Mouse (Mus musculus): Measurements from ENCODE around the gene Slc1a2. TPM values are rescaled to one million over a fixed set of nuclear protein-coding genes. Genes with fewer than 3 reads are reported as not detected.
A peak's percentile ranks its signal among the peaks of the same experiment; 100 is the strongest.

The Slc1a2 gene
- total and polyA plus RNA-seq, 2 experiments from 2014 or later, result 0.15 to 0.42 TPM

DNA sequence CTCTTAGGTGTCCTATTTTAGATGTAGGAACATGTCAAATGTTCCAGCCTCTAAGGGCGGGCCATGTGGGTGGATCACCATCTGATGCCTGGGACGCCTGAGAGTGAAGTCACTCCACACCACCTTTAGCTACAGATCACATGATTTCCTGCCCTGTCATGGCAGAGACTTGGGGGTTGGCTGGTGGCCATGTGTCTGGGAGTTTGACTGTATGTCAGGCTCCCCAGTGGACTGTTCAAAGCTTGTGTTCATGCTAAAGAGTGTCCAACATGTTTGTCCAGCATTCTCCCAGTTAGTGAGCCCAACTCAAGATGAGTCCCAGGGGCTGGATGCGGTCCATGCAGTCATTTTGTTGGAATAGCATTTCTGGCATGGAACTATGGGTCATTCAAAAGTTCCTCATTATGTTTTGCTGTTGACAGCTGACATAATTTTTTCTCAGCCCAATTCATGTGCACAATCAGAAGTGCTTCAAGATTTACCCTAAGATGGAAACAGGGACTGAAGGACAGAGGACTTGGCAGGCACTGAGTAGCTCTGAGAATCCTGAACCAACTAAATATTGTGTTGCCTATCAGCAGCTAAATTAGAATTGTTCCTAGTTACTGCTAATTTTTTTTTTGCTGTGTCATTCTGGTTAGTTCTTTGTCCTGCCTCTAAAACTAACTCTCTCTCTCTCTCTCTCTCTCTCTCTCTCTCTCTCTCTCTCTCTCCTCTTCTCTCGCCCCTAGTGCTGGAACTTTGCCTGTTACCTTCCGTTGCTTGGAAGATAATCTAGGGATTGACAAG is 102.0 kb downstream of the Slc1a2 start:
- Histone ChIP-seq H3K36me3 (replicated peaks; ENCODE audit: control insufficient read depth, insufficient read depth, low read length) (no peaks in the 10 kb centered on the region), H3K4me1 (ENCODE audit: control insufficient read depth, insufficient read depth) (no peaks in the 10 kb centered on the region), H3K4me3 (ENCODE audit: low read depth, low read length) (no peak overlapping the region), H3K9ac (replicated peaks; ENCODE audit: low read depth, low read length) (no peak overlapping the region), H3K27me3 (ENCODE audit: control insufficient read depth, insufficient read depth, low read length) (no peaks in the 10 kb centered on the region), H3K9me3 (replicated peaks; ENCODE audit: control insufficient read depth, low read length) (no peaks in the 10 kb centered on the region), H3K4me2 (ENCODE audit: low read depth, low read length) (no peak overlapping the region), H3K27ac (ENCODE audit: low read depth) (no peak overlapping the region)
- WGBS, result 42% methylated on average over 5 of the region's 5 CpGs
- ATAC-seq (ENCODE audit: insufficient read depth, low read depth) (peak; percentile 33; the same call in 1 of the 2 replicates), DNase-seq (ENCODE audit: low spot score) (no peak)
- TF ChIP-seq CTCF (IDR thresholded peaks at IDR 0.05; ENCODE audit: low read depth) (no peak), EP300 (IDR thresholded peaks at IDR 0.05; ENCODE audit: low read depth) (no peak)

DNA sequence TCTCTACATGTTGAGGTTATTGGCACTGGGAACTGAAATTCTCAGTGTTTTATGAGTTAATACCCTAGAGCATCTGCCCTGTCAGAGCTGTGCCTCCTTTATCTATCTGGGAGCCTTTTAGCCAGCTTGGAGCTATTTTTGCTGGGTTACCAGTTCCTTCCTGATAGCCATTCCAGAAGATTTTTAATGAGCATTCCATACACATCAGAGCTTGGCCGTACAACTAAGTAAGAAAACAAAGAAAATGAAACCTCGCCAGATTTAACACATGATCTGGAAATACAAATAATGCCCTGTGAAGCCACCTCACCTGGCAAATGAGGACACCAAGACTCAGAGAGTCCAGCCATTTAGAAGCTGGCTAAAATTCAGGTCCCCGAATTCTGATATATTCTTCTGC is 104.7 kb downstream of the Slc1a2 start:
- Histone ChIP-seq H3K4me3 (ENCODE audit: low read depth, low read length) (no peak overlapping the region), H3K9ac (replicated peaks; ENCODE audit: low read depth, low read length) (no peak overlapping the region), H3K27ac (ENCODE audit: low read depth) (no peak overlapping the region), H3K27me3 (ENCODE audit: control insufficient read depth, insufficient read depth, low read length) (no peaks in the 10 kb centered on the region), H3K4me2 (ENCODE audit: low read depth, low read length) (no peak overlapping the region), H3K36me3 (replicated peaks; ENCODE audit: control insufficient read depth, insufficient read depth, low read length) (no peaks in the 10 kb centered on the region), H3K4me1 (ENCODE audit: control insufficient read depth, insufficient read depth) (no peaks in the 10 kb centered on the region), H3K9me3 (replicated peaks; ENCODE audit: control insufficient read depth, low read length) (no peaks in the 10 kb centered on the region)
- no peak for DNase-seq (ENCODE audit: low spot score)
- TF ChIP-seq CTCF (IDR thresholded peaks at IDR 0.05; ENCODE audit: low read depth) (no peak), EP300 (IDR thresholded peaks at IDR 0.05; ENCODE audit: low read depth) (no peak)
- no peak for ATAC-seq (ENCODE audit: insufficient read depth, low read depth)
- WGBS, result 69% methylated on average over 3 of the region's 3 CpGs

DNA sequence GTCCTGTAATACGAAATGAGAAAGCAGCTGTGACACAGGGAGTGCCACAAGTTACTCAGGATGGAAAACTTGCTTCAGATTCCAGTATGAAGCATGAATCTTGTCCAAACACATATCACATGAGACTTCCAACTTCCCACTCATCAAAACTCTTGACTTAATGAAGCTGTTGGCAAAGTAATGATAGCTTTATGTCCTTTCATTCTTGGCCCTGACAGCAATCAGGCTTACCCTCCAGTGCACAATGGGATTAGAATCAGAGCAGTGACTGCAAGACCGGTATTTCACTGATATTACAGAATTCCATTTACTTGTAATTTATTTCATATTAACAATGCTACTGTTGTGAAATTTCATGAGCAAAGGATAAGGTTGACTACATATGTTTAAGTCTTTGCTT is 105.5 kb downstream of the Slc1a2 start:
- H3K4me2 ChIP-seq (ENCODE audit: low read depth, low read length), result no peak overlapping the region
- H3K4me1 ChIP-seq (ENCODE audit: control insufficient read depth, insufficient read depth), result no peaks in the 10 kb centered on the region
- H3K36me3 ChIP-seq (replicated peaks; ENCODE audit: control insufficient read depth, insufficient read depth, low read length), result no peaks in the 10 kb centered on the region
- no peak overlapping the region for H3K4me3 ChIP-seq (ENCODE audit: low read depth, low read length)
- 82% methylated on average over 2 of the region's 2 CpGs for whole genome bisulfite sequencing
- ATAC-seq (ENCODE audit: insufficient read depth, low read depth), result no peak
- H3K9me3 ChIP-seq (replicated peaks; ENCODE audit: control insufficient read depth, low read length), result no peaks in the 10 kb centered on the region
- TF ChIP-seq CTCF (IDR thresholded peaks at IDR 0.05; ENCODE audit: low read depth), result no peak
- TF ChIP-seq EP300 (IDR thresholded peaks at IDR 0.05; ENCODE audit: low read depth), result no peak
- no peak overlapping the region for H3K9ac ChIP-seq (replicated peaks; ENCODE audit: low read depth, low read length)
- no peak overlapping the region for H3K27ac ChIP-seq (ENCODE audit: low read depth)
- H3K27me3 ChIP-seq (ENCODE audit: control insufficient read depth, insufficient read depth, low read length), result no peaks in the 10 kb centered on the region
- no peak for DNase-seq (ENCODE audit: low spot score)

DNA sequence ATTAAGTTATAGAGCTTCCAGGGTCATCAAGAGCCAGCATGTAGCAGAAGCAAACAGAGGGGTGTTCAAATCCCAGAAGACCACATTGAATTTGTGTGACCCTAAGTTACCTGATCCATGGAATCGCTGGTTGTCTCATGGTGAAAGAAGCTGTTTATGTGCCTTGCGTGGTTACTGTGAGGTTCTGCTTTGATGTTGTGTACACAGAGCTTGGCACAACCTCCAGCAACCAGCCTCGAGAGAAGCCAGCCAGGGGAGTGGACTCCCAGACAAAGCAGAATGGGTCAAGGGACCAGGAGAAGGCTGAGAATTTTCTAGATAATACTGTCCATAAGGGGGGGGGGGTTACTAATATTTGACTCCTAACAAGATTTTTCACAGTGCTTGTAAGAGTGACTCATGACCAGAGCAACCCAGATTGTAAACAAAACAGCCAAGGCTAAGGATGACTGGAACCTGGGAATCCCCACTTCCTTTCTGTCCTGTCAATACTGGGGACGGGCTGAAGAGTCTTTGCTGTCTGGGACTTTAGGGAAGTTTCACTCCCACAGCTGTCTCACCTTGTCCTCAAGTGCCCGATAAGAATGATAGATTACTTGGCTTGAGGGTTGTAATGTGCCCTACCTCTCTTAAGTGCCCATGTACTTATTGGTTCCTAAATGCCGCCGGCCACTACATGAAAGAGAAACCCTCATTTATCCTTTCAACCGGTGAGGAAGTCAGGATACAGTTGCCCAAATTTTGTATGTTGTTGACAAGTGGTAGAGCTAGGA is 106.3 kb downstream of the Slc1a2 start:
- Histone ChIP-seq H3K9ac (replicated peaks; ENCODE audit: low read depth, low read length) (no peak overlapping the region), H3K27ac (ENCODE audit: low read depth) (no peak overlapping the region), H3K36me3 (replicated peaks; ENCODE audit: control insufficient read depth, insufficient read depth, low read length) (no peaks in the 10 kb centered on the region), H3K4me1 (ENCODE audit: control insufficient read depth, insufficient read depth) (no peaks in the 10 kb centered on the region), H3K4me2 (ENCODE audit: low read depth, low read length) (no peak overlapping the region), H3K27me3 (ENCODE audit: control insufficient read depth, insufficient read depth, low read length) (no peaks in the 10 kb centered on the region), H3K4me3 (ENCODE audit: low read depth, low read length) (no peak overlapping the region), H3K9me3 (replicated peaks; ENCODE audit: control insufficient read depth, low read length) (no peaks in the 10 kb centered on the region)
- DNase-seq (ENCODE audit: low spot score) (no peak), ATAC-seq (ENCODE audit: insufficient read depth, low read depth) (no peak)
- TF ChIP-seq CTCF (IDR thresholded peaks at IDR 0.05; ENCODE audit: low read depth), result no peak
- TF ChIP-seq EP300 (IDR thresholded peaks at IDR 0.05; ENCODE audit: low read depth), result no peak
- 68% methylated on average over 8 of the region's 8 CpGs for WGBS

DNA sequence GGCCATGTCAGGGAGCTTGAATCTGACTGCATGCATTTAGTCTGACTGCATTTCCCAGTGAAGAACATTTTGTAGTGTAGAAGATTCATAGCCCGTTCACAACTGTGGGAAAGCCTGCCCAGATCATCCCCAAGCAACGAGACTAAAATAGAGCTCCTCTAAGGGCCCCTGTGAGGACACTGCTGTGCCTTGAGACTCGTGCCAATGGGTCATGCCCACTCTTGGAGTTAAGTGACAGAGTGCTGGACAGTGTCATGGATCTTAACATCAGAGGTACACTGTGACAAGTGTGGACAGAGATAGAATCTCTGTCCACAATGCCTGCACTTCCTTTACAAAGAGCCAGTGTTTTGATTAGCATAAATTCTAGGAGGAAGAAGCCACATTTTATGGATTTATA is 109.8 kb downstream of the Slc1a2 start:
- no peak overlapping the region for H3K27ac ChIP-seq (ENCODE audit: low read depth)
- ATAC-seq (ENCODE audit: insufficient read depth, low read depth) (no peak), DNase-seq (ENCODE audit: low spot score) (no peak)
- H3K9ac ChIP-seq (replicated peaks; ENCODE audit: low read depth, low read length), result no peak overlapping the region
- H3K4me2 ChIP-seq (ENCODE audit: low read depth, low read length), result no peak overlapping the region
- H3K4me3 ChIP-seq (ENCODE audit: low read depth, low read length), result no peak overlapping the region
- H3K9me3 ChIP-seq (replicated peaks; ENCODE audit: control insufficient read depth, low read length), result no peaks in the 10 kb centered on the region
- no peak for TF ChIP-seq EP300 (IDR thresholded peaks at IDR 0.05; ENCODE audit: low read depth)
- no peak for TF ChIP-seq CTCF (IDR thresholded peaks at IDR 0.05; ENCODE audit: low read depth)
- H3K27me3 ChIP-seq (ENCODE audit: control insufficient read depth, insufficient read depth, low read length), result no peaks in the 10 kb centered on the region
- H3K4me1 ChIP-seq (ENCODE audit: control insufficient read depth, insufficient read depth), result no peaks in the 10 kb centered on the region
- no peaks in the 10 kb centered on the region for H3K36me3 ChIP-seq (replicated peaks; ENCODE audit: control insufficient read depth, insufficient read depth, low read length)
- WGBS, result 35% methylated on average over 3 of the region's 3 CpGs
